Mouse (Mus musculus) E14TG2a.4 (cell line): ENCODE measurements around the gene Phf6.

Experiments used
- CTCF ChIP-seq: conservative IDR thresholded peaks from 2 replicates; pipeline ENCODE4 v1.5.1; 2014; ENCODE audit warnings: low read length
- NANOG ChIP-seq: IDR thresholded peaks from 2 replicates; pipeline ENCODE4 v1.6.1; 2014; ENCODE audit warnings: borderline replicate concordance, low read length, mixed read lengths

GRCm38 (mm10) chrX:52912372-52912728, 284 bp downstream of the Phf6 start:
- no peak for TF ChIP-seq CTCF
- no peak for TF ChIP-seq NANOG
